Mouse (Mus musculus): ENCODE measurements around the gene Il9r. TPM values are rescaled to one million over a fixed set of nuclear protein-coding genes. Genes with fewer than 3 reads are reported as not detected.

Il9r gene
- polyA plus RNA-seq, 1 experiment from 2014 or later = not detected

DNA sequence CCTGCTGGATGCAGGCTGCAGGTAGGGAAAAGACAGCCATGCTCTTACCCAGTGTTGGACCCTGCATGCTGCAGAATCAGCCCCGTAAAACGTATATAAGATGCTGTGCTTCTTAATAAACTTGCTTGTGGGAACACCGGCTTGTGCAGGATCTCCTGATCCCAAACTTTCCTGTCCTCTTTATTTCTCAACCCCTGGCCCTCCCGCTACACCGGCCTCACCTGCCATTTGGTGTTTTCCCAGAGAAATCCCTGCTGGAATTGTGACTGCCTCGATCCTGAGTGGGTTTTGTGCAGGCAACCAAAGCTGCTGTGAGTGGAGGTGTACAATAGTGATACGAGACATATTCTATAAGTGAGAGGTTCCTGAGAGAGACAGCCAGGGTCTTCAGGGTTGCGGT lies 15.6 kb downstream of the Il9r start:
- Histone ChIP-seq H3K4me1 (replicated peaks; ENCODE audit: control insufficient read depth, insufficient read depth, low read length) (0 out of 2 replicates have a peak, but pooled peaks cover 4% of the 10 kb centered on the region), H3K9me3 (ENCODE audit: control insufficient read depth, low read length) (no peaks in the 10 kb centered on the region), H3K27me3 (replicated peaks; ENCODE audit: control insufficient read depth, insufficient read depth, low read length) (no peaks in the 10 kb centered on the region), H3K9ac (replicated peaks; ENCODE audit: low read depth, low read length) (no peak overlapping the region), H3K4me3 (replicated peaks; ENCODE audit: low read length) (no peak overlapping the region), H3K27ac (ENCODE audit: low read length) (no peak overlapping the region), H3K36me3 (ENCODE audit: control insufficient read depth, insufficient read depth) (no peaks in the 10 kb centered on the region), H3K4me2 (ENCODE audit: low read length) (no peak overlapping the region)
- WGBS = 91% methylated on average over 8 of the region's 8 CpGs
- ATAC-seq = no peak

DNA sequence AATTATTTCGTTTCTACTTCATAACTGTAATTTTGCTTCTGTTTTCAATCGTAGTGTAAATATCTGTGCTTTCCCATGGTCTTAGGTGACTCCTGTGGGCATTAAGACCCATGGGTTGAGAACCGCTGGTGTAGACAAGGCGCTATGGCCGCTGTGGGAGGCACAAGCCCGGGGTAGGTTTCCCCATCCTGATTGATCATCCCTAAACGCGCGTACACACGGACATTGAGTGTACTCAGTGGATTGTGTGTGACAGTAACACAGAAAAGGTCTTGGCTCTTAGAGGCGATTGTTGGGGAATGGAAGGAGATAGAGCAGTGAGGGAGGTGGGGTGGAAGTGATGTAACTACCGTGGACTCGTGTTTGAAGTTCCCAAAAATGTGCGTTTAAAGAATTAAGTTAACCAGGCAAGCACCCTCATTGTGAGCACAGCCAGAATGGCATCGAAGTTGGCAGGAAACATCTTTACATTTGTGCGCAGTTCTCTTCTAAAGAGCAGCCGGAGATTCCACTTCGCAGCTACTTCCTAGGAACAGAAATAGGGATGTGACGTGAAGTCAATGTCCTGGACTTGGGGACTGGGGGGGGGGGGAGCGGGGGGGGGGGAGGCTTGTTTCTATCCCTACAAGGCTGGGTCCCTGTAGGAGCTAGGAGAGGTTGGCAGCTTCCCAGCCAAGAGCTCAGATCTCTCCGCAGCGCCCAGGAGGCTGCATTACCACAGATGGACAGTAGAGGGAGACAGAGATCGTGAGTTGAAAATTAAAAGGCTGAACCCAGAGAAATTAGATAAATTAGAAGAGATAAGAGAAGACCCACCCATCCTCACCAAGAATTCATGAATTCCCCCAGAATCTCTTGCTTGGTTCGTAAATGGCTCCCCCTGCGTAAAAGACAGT lies 17.9 kb downstream of the Il9r start:
- Histone ChIP-seq H3K9ac (replicated peaks; ENCODE audit: low read depth, low read length) (no peak overlapping the region), H3K9me3 (ENCODE audit: control insufficient read depth, low read length) (no peaks in the 10 kb centered on the region), H3K4me2 (ENCODE audit: low read length) (no peak overlapping the region; the same call in 1 of the 2 replicates), H3K27me3 (replicated peaks; ENCODE audit: control insufficient read depth, insufficient read depth, low read length) (no peaks in the 10 kb centered on the region), H3K4me1 (replicated peaks; ENCODE audit: control insufficient read depth, insufficient read depth, low read length) (0 out of 2 replicates have a peak, but pooled peaks cover 4% of the 10 kb centered on the region), H3K27ac (ENCODE audit: low read length) (no peak overlapping the region), H3K36me3 (ENCODE audit: control insufficient read depth, insufficient read depth) (no peaks in the 10 kb centered on the region), H3K4me3 (replicated peaks; ENCODE audit: low read length) (no peak overlapping the region)
- WGBS = 48% methylated on average over 23 of the region's 25 CpGs
- peak; percentile 86 for ATAC-seq

DNA sequence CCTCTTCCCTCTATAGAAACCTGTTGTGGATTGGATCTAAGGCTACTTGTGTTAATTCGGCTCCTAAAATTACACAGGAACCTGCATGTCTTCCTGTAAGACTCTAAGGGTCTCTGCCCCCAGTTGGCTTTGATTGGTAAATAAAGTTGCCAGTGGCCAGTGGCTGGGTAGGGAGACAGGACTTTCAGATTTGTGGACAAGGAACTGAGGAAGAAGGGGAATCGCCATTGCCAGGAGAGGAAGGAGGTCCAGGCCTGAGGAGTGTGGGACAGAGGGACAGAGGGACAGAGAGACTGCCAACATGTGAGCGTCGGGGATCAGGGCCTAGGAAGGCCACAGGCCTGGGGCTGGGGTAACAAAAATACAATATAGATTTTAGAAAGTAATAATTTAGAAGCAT lies 18.8 kb downstream of the Il9r start:
- Histone ChIP-seq H3K36me3 (ENCODE audit: control insufficient read depth, insufficient read depth) (no peaks in the 10 kb centered on the region), H3K9ac (replicated peaks; ENCODE audit: low read depth, low read length) (no peak overlapping the region), H3K4me3 (replicated peaks; ENCODE audit: low read length) (no peak overlapping the region), H3K9me3 (ENCODE audit: control insufficient read depth, low read length) (no peaks in the 10 kb centered on the region), H3K27ac (ENCODE audit: low read length) (no peak overlapping the region), H3K27me3 (replicated peaks; ENCODE audit: control insufficient read depth, insufficient read depth, low read length) (no peaks in the 10 kb centered on the region), H3K4me1 (replicated peaks; ENCODE audit: control insufficient read depth, insufficient read depth, low read length) (0 out of 2 replicates have a peak, but pooled peaks cover 4% of the 10 kb centered on the region), H3K4me2 (ENCODE audit: low read length) (no peak overlapping the region)
- no peak for ATAC-seq
- 82% methylated on average over 4 of the region's 4 CpGs for WGBS

DNA sequence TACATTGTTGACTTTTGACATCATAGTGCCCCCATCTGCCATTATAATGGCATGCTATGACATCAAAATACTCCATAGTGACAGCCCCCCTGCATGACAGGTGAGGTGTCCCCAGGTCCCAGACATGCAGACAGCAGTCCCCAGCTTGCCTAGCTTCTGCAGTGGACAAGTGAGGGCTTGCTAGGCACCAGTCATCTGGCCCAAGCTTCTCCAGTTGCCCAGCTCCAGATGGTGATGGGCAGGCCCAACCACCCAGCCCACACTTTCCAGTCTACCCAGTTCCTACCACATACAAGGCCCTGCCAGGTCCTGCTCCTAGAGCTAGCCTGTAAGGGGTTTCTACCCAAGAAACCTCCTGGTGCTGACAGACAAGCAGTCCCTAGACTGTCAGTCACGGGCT lies 21.6 kb downstream of the Il9r start:
- Histone ChIP-seq H3K27ac (ENCODE audit: low read length) (no peak overlapping the region), H3K9ac (replicated peaks; ENCODE audit: low read depth, low read length) (no peak overlapping the region), H3K36me3 (ENCODE audit: control insufficient read depth, insufficient read depth) (no peaks in the 10 kb centered on the region), H3K27me3 (replicated peaks; ENCODE audit: control insufficient read depth, insufficient read depth, low read length) (no peaks in the 10 kb centered on the region), H3K4me2 (ENCODE audit: low read length) (no peak overlapping the region), H3K4me1 (replicated peaks; ENCODE audit: control insufficient read depth, insufficient read depth, low read length) (0 out of 2 replicates have a peak, but pooled peaks cover 4% of the 10 kb centered on the region), H3K4me3 (replicated peaks; ENCODE audit: low read length) (no peak overlapping the region), H3K9me3 (ENCODE audit: control insufficient read depth, low read length) (no peaks in the 10 kb centered on the region)
- no peak for ATAC-seq
- 83% methylated on average over 1 of the region's 1 CpGs for WGBS

DNA sequence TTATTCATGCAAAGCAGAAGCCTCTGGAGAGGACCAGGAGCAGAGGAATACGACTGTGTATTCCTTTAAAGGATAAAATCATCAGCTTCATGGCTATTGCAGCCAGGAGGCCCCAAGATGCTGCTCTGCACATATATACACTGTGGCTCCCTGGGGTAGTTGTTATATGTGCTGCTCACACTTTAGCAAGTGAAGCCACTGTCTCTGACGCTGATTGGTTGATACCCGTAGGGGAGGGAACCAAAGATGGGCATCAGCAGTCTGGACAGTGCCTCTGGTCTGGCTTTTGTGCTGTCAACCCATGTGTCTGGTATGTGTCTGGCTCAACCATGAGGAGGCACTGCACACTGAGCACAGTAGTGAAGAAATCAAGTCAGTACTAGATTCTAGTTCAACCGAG lies 33.4 kb downstream of the Il9r start:
- Histone ChIP-seq H3K4me1 (replicated peaks; ENCODE audit: control insufficient read depth, insufficient read depth, low read length) (peaks cover 7% of the 10 kb centered on the region), H3K4me2 (ENCODE audit: low read length) (no peak overlapping the region), H3K9ac (replicated peaks; ENCODE audit: low read depth, low read length) (no peak overlapping the region), H3K27me3 (replicated peaks; ENCODE audit: control insufficient read depth, insufficient read depth, low read length) (no peaks in the 10 kb centered on the region), H3K36me3 (ENCODE audit: control insufficient read depth, insufficient read depth) (no peaks in the 10 kb centered on the region), H3K27ac (ENCODE audit: low read length) (no peak overlapping the region), H3K9me3 (ENCODE audit: control insufficient read depth, low read length) (no peaks in the 10 kb centered on the region), H3K4me3 (replicated peaks; ENCODE audit: low read length) (no peak overlapping the region)
- no peak for ATAC-seq
- WGBS = 72% methylated on average over 4 of the region's 4 CpGs

GRCm38 (mm10) chr11:32161922-32162804 lies 37.9 kb downstream of the Il9r start:
- Histone ChIP-seq H3K9ac (replicated peaks; ENCODE audit: low read depth, low read length) (peak overlapping the region; percentile 56), H3K4me1 (replicated peaks; ENCODE audit: control insufficient read depth, insufficient read depth, low read length) (peaks cover 42% of the 10 kb centered on the region), H3K4me3 (replicated peaks; ENCODE audit: low read length) (peak overlapping the region; percentile 21), H3K9me3 (ENCODE audit: control insufficient read depth, low read length) (no peaks in the 10 kb centered on the region), H3K4me2 (ENCODE audit: low read length) (peak overlapping the region; percentile 46), H3K36me3 (ENCODE audit: control insufficient read depth, insufficient read depth) (no peaks in the 10 kb centered on the region), H3K27me3 (replicated peaks; ENCODE audit: control insufficient read depth, insufficient read depth, low read length) (no peaks in the 10 kb centered on the region), H3K27ac (ENCODE audit: low read length) (peak overlapping the region; percentile 90)
- peak; percentile 82 for ATAC-seq
- WGBS = 9% methylated on average over 28 of the region's 28 CpGs

GRCm38 (mm10) chr11:32161500-32161899 lies 38.6 kb downstream of the Il9r start:
- H3K27ac ChIP-seq (ENCODE audit: low read length) = peak overlapping the region; percentile 90
- peaks cover 49% of the 10 kb centered on the region for H3K4me1 ChIP-seq (replicated peaks; ENCODE audit: control insufficient read depth, insufficient read depth, low read length)
- ATAC-seq = no peak
- no peaks in the 10 kb centered on the region for H3K27me3 ChIP-seq (replicated peaks; ENCODE audit: control insufficient read depth, insufficient read depth, low read length)
- no peaks in the 10 kb centered on the region for H3K36me3 ChIP-seq (ENCODE audit: control insufficient read depth, insufficient read depth)
- peak overlapping the region; percentile 56 for H3K9ac ChIP-seq (replicated peaks; ENCODE audit: low read depth, low read length)
- H3K4me3 ChIP-seq (replicated peaks; ENCODE audit: low read length) = peak overlapping the region; percentile 21
- H3K9me3 ChIP-seq (ENCODE audit: control insufficient read depth, low read length) = no peaks in the 10 kb centered on the region
- H3K4me2 ChIP-seq (ENCODE audit: low read length) = peak overlapping the region; percentile 46
- WGBS = 10% methylated on average over 9 of the region's 9 CpGs

DNA sequence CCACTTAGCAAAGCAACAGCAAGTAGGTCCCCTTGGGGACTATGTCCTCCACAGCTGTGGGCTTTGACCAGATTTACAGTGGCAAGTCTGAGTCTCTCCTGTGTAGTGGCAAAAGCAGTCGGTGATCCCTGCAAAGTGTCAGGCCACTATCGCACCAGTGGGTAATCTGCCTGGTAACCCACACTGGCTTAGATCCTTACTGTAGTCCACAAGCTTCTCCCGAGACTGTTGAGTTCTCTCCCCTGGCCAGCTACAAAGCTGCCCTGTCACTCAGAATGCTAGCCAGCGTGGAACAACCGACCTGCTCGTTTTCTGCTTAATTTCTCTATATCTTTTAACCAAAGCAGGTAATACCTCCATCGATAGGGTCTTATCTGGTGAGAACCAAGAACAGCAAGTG lies 39.7 kb downstream of the Il9r start:
- Histone ChIP-seq H3K36me3 (ENCODE audit: control insufficient read depth, insufficient read depth) (no peaks in the 10 kb centered on the region), H3K4me2 (ENCODE audit: low read length) (no peak overlapping the region), H3K27me3 (replicated peaks; ENCODE audit: control insufficient read depth, insufficient read depth, low read length) (no peaks in the 10 kb centered on the region), H3K9me3 (ENCODE audit: control insufficient read depth, low read length) (no peaks in the 10 kb centered on the region), H3K27ac (ENCODE audit: low read length) (peak overlapping the region; percentile 90), H3K4me3 (replicated peaks; ENCODE audit: low read length) (no peak overlapping the region), H3K4me1 (replicated peaks; ENCODE audit: control insufficient read depth, insufficient read depth, low read length) (peaks cover 55% of the 10 kb centered on the region), H3K9ac (replicated peaks; ENCODE audit: low read depth, low read length) (no peak overlapping the region)
- no peak for ATAC-seq
- 64% methylated on average over 7 of the region's 7 CpGs for WGBS

DNA sequence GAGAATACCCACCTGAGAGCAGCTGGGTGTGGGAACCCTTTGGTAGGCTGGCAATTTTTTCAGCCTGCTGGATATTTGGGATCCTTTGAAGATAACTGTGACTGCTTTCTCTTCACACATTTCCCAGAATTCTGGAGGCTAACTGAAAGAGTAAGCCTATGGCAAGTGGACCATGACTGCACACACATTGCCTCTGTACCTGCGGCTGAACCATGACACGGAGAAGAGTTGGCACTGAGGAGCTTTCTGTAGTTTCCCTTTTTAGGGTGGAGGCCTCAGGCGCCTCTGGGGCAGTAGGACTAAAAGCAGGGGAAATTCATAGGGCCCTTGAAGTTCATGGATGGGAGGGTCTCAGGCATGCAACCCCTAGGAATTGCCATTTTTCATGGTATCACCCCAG lies 40.9 kb downstream of the Il9r start:
- H3K4me2 ChIP-seq (ENCODE audit: low read length) = no peak overlapping the region
- no peak overlapping the region for H3K9ac ChIP-seq (replicated peaks; ENCODE audit: low read depth, low read length)
- H3K27me3 ChIP-seq (replicated peaks; ENCODE audit: control insufficient read depth, insufficient read depth, low read length) = no peaks in the 10 kb centered on the region
- peaks cover 55% of the 10 kb centered on the region for H3K4me1 ChIP-seq (replicated peaks; ENCODE audit: control insufficient read depth, insufficient read depth, low read length)
- H3K4me3 ChIP-seq (replicated peaks; ENCODE audit: low read length) = no peak overlapping the region
- H3K27ac ChIP-seq (ENCODE audit: low read length) = peak overlapping the region; percentile 98
- no peak for ATAC-seq
- H3K36me3 ChIP-seq (ENCODE audit: control insufficient read depth, insufficient read depth) = no peaks in the 10 kb centered on the region
- WGBS = 92% methylated on average over 3 of the region's 3 CpGs
- no peaks in the 10 kb centered on the region for H3K9me3 ChIP-seq (ENCODE audit: control insufficient read depth, low read length)

Data from forebrain, embryonic 16.5 days (tissue).